Mouse (Mus musculus) hindlimb bud, embryonic 11.5 days (tissue): ENCODE results near the gene Zfp784.
"Not testable (repeated sequence)": the region's sequence is repeated elsewhere in the genome, so short reads cannot be mapped to it uniquely, and the experiment has no call there.

ENCODE experiments used
- DNase-seq: peaks from one replicate; pipeline ENCODE4 v3.0.0-alpha.2; 2012; ENCODE audit warnings: low read depth, low spot score; ENCODE audit errors: extremely low spot score

The Zfp784 gene

GRCm38 (mm10) chr7:5038109-5038732 lies at the start of gene Zfp784:
TSS of gene Zfp784 (minus strand) at chr7:5038446.
- no peak for DNase-seq

- no peak for DNase-seq
Observed at GRCm38 (mm10) chr7:5087886-5088285, 49.6 kb upstream of the Zfp784 start.

- no peak for DNase-seq
Observed at GRCm38 (mm10) chr7:5086921-5087440, 48.7 kb upstream of the Zfp784 start.

GRCm38 (mm10) chr7:5085512-5085911 lies 47.3 kb upstream of the Zfp784 start:
- DNase-seq = no peak

- DNase-seq = no peak
Observed at GRCm38 (mm10) chr7:5083325-5084105, 45.3 kb upstream of the Zfp784 start.

GRCm38 (mm10) chr7:5081939-5082338 lies 43.7 kb upstream of the Zfp784 start:
- DNase-seq = no peak

GRCm38 (mm10) chr7:5081241-5081640 lies 43.0 kb upstream of the Zfp784 start:
- DNase-seq = no peak

- no peak for DNase-seq
Observed at GRCm38 (mm10) chr7:5080815-5081214, 42.6 kb upstream of the Zfp784 start.

GRCm38 (mm10) chr7:5080010-5080751 lies 41.9 kb upstream of the Zfp784 start, which contains the start of gene Epn1:
TSS of gene Epn1 (plus strand) at chr7:5080235.
- peak; percentile 76 for DNase-seq

- DNase-seq = not testable (repeated sequence)
Observed at GRCm38 (mm10) chr7:5079365-5080009, 41.2 kb upstream of the Zfp784 start.

- no peak for DNase-seq
Observed at GRCm38 (mm10) chr7:5076931-5077330, 38.7 kb upstream of the Zfp784 start.

GRCm38 (mm10) chr7:5074984-5075383 lies 36.7 kb upstream of the Zfp784 start:
- DNase-seq = no peak

- DNase-seq = no peak
Observed at GRCm38 (mm10) chr7:5073586-5073985, 35.3 kb upstream of the Zfp784 start.

- DNase-seq = no peak
Observed at GRCm38 (mm10) chr7:5064886-5065285, 26.6 kb upstream of the Zfp784 start.

- DNase-seq = peak; percentile 82
Observed at GRCm38 (mm10) chr7:5062360-5063001, 24.2 kb upstream of the Zfp784 start.

GRCm38 (mm10) chr7:5061774-5062359 lies 23.6 kb upstream of the Zfp784 start, which contains the start of gene U2af2:
TSS of gene U2af2 (plus strand) at chr7:5062143.
- DNase-seq = no peak

- DNase-seq = peak; percentile 99
Observed at GRCm38 (mm10) chr7:5060944-5061773, 22.9 kb upstream of the Zfp784 start.

- no peak for DNase-seq
Observed at GRCm38 (mm10) chr7:5060239-5060731, 22.0 kb upstream of the Zfp784 start.

- DNase-seq = no peak
Observed at GRCm38 (mm10) chr7:5059421-5059820, 21.2 kb upstream of the Zfp784 start.
